Comparison of ENCODE assay signal across 10 mouse cellular contexts in the genomic region with DNA sequence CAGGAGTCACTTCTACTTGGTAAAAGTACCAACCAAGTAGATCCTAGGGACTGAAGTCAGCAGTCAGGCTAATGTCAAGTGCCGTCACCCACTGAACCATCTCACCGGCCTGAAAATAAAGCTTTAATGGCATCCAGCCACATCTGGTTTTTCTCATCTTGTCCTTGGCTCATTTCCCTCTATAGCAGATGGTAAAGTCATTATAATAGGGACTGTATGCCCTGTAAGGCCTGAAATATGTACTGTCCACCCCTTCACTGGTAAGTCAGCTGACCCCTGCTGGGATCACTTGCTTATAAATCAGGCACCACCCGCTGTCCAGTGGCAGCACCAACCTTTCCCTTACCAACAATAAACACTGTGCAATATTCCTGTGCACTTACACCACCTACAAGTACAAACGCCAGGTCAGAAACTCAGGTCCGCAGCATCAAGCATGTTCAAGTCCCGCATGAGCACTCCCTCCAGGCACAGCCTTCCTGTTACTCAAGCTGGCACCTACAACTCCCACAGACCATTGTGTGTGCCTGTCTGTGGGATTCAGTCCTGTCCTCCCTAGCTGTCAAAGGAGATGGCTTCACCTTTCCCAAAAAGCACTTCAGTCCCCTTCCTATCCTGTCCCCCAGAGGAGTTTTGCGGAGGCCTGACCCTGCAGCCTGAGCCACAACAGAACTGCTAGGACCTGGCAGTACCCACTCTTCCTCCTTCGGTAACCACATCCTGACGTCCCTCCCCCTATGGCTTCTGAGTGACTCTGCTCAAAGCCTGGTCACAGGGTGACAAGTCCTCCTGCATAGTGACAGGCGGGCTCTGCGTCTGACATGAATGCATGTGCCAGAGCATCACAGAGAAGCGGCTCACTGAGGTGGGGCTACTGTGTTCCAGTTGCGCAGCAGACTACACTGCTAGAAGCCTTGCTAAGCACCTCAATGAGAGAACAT. TPM values are rescaled to one million over a fixed set of nuclear protein-coding genes. Genes with fewer than 3 reads are reported as not detected.
DNase-seq lines count a peak whose midpoint lies in the region; ATAC-seq and TF ChIP-seq lines count a peak whose summit lies in the region.
"Had no signal": no experiment of that assay in that cellular context is flagged by ENCODE, and none has a peak within 500 bp of the region (broad histone marks: within the 10 kb centered on the region; RNA-seq: fewer than 3 reads in every experiment).

No protein-coding gene starts in this region.

- no peaks in the 10 kb centered on the region for H3K27me3 ChIP-seq in kidney, adult 2 months (replicated peaks; ENCODE audit: control insufficient read depth, insufficient read depth, low read length)
- H3K27me3 ChIP-seq: forebrain, embryonic 15.5 days had no signal

- H3K27ac ChIP-seq in kidney, adult 2 months (ENCODE audit: insufficient read depth, low read depth, low read length), result no peak overlapping the region
- H3K27ac ChIP-seq: forebrain, embryonic 15.5 days had no signal

- intact Hi-C loops in left cerebral cortex, postnatal 4 days (cut with DNase I), result no loop called here

- ATAC-seq in hematopoietic stem cell, adult 5-6 weeks (replicated peaks in 1 of 2; ENCODE audit: insufficient read depth in 1 of 2, low FRiP score in 2 of 2, low TSS enrichment in 1 of 2, low read depth in 1 of 2, poor library complexity in 2 of 2, severe bottlenecking in 2 of 2), result peak; percentile 95 to 99
- peak; percentile 42; the same call in 1 of the 2 replicates for ATAC-seq in megakaryocyte-erythroid progenitor cell, adult 5-6 weeks (replicated peaks; ENCODE audit: low FRiP score, low TSS enrichment, poor library complexity, severe bottlenecking)
- ATAC-seq: forebrain, embryonic 15.5 days had no signal

- TF ChIP-seq POLR2A in kidney, adult 2 months (IDR thresholded peaks at IDR 0.05; ENCODE audit: low read depth, low read length), result no peak

- WGBS in kidney, adult 2 months, result 58% methylated on average over 13 of the region's 13 CpGs

- peak; percentile 10 for DNase-seq in kidney, adult 2 months
- no peak for DNase-seq in kidney, postnatal 10 days
- DNase-seq in CD8-positive naive resting alpha-beta T cell, adult 2 months (ENCODE audit: low read depth in 2 of 2, low spot score in 2 of 2), result peak; percentile 23 to 24
- DNase-seq in layer of hippocampus, postnatal 36 days, result no peak
- DNase-seq in frontal cortex, postnatal 25 days (ENCODE audit: low spot score in 2 of 2), result no peak
- no peak for DNase-seq in left cerebral cortex, postnatal 4 days
- DNase-seq: cerebellum, adult 2 months had no signal

- H3K36me3 ChIP-seq in kidney, adult 2 months (ENCODE audit: control insufficient read depth, insufficient read depth, low read length), result no peaks in the 10 kb centered on the region

- H3K4me1 ChIP-seq in kidney, adult 2 months (ENCODE audit: control insufficient read depth, insufficient read depth, low read length), result no peaks in the 10 kb centered on the region

- H3K4me3 ChIP-seq in kidney, adult 2 months (ENCODE audit: insufficient read depth, low read depth, low read length), result no peak overlapping the region
- H3K4me3 ChIP-seq: forebrain, embryonic 15.5 days had no signal

- TF ChIP-seq CTCF in kidney, adult 2 months (conservative IDR thresholded peaks at IDR 0.05; ENCODE audit: insufficient read depth, insufficient read length, low read depth, low read length), result no peak

RNA-seq across cellular contexts. Expression of a gene that starts 8.9 kb away (rescaled TPM):
- 31.0 and 33.0 TPM in 2 replicates for polyA plus RNA-seq in kidney, adult 2 months (2012; rRNA removed)
- total RNA-seq in hematopoietic stem cell, adult 5-6 weeks (2017), result 134 and 190 TPM in 2 replicates
- 118 and 125 TPM in 2 replicates for total RNA-seq in megakaryocyte-erythroid progenitor cell, adult 5-6 weeks (2014; fragmentation: Nextera tagmentation)
- total RNA-seq in megakaryocyte-erythroid progenitor cell, adult 5-6 weeks (2017), result 85.0 and 96.2 TPM in 2 replicates
- 100 to 1,000 TPM; 146 to 164 TPM for total RNA-seq in layer of hippocampus, postnatal 36 days (2021)
- total RNA-seq in left cerebral cortex, postnatal 4 days (2021), result 100 to 1,000 TPM; 123 to 135 TPM

RNA-seq across cellular contexts. Expression of a gene that starts 23.6 kb away (rescaled TPM):
- polyA plus RNA-seq in kidney, adult 2 months (2012; rRNA removed), result 0.39 and 3.9 TPM in 2 replicates
- total RNA-seq in hematopoietic stem cell, adult 5-6 weeks (2017), result 8.2 and 11.1 TPM in 2 replicates
- total RNA-seq in megakaryocyte-erythroid progenitor cell, adult 5-6 weeks (2014; fragmentation: Nextera tagmentation), result 1.4 TPM in 1 of 2 replicates, not detected in the other
- 0.95 and 3.0 TPM in 2 replicates for total RNA-seq in megakaryocyte-erythroid progenitor cell, adult 5-6 weeks (2017)
- total RNA-seq in layer of hippocampus, postnatal 36 days (2021), result 1 to 10 TPM; 1.1 to 4.2 TPM
- total RNA-seq in left cerebral cortex, postnatal 4 days (2021), result 1 to 10 TPM in 1 of 2 experiments, under 1 TPM in 1; 0.89 to 1.0 TPM

RNA-seq across cellular contexts. Expression of a gene that starts 31.5 kb away (rescaled TPM):
- 2.1 and 2.6 TPM in 2 replicates for polyA plus RNA-seq in kidney, adult 2 months (2012; rRNA removed)
- 7.0 and 7.1 TPM in 2 replicates for total RNA-seq in hematopoietic stem cell, adult 5-6 weeks (2017)
- total RNA-seq in megakaryocyte-erythroid progenitor cell, adult 5-6 weeks (2014; fragmentation: Nextera tagmentation), result 2.1 and 10.2 TPM in 2 replicates
- 2.4 TPM in 1 of 2 replicates, not detected in the other for total RNA-seq in megakaryocyte-erythroid progenitor cell, adult 5-6 weeks (2017)
- 1 to 10 TPM in 1 of 2 experiments, under 1 TPM in 1; 0.70 to 1.3 TPM for total RNA-seq in layer of hippocampus, postnatal 36 days (2021)
- total RNA-seq in left cerebral cortex, postnatal 4 days (2021), result 1 to 10 TPM; 1.8 to 2.0 TPM

RNA-seq across cellular contexts. Expression of a gene that starts 32.1 kb away (rescaled TPM):
- 10.6 and 12.7 TPM in 2 replicates for polyA plus RNA-seq in kidney, adult 2 months (2012; rRNA removed)
- 5.1 and 17.1 TPM in 2 replicates for total RNA-seq in hematopoietic stem cell, adult 5-6 weeks (2017)
- 4.8 and 6.7 TPM in 2 replicates for total RNA-seq in megakaryocyte-erythroid progenitor cell, adult 5-6 weeks (2014; fragmentation: Nextera tagmentation)
- total RNA-seq in megakaryocyte-erythroid progenitor cell, adult 5-6 weeks (2017), result 0.89 and 5.0 TPM in 2 replicates
- 1 to 10 TPM; 4.3 to 5.4 TPM for total RNA-seq in layer of hippocampus, postnatal 36 days (2021)
- 1 to 10 TPM; 5.1 to 8.0 TPM for total RNA-seq in left cerebral cortex, postnatal 4 days (2021)

RNA-seq across cellular contexts. Expression of a gene that starts 39.7 kb away (rescaled TPM):
- 1.3 and 1.4 TPM in 2 replicates for polyA plus RNA-seq in kidney, adult 2 months (2012; rRNA removed)
- total RNA-seq in hematopoietic stem cell, adult 5-6 weeks (2017), result 2.4 and 2.6 TPM in 2 replicates
- 1.6 and 2.8 TPM in 2 replicates for total RNA-seq in megakaryocyte-erythroid progenitor cell, adult 5-6 weeks (2014; fragmentation: Nextera tagmentation)
- total RNA-seq in megakaryocyte-erythroid progenitor cell, adult 5-6 weeks (2017), result 0.23 TPM in 1 of 2 replicates, not detected in the other
- total RNA-seq in layer of hippocampus, postnatal 36 days (2021), result under 1 TPM; 0.38 to 0.65 TPM
- total RNA-seq in left cerebral cortex, postnatal 4 days (2021), result under 1 TPM; 0.50 to 0.77 TPM

Comparison
In these comparisons a context has a peak if more than half of its experiments do, and no peak if none do; other contexts are left out.
1. DNase-seq: peak in kidney, adult 2 months (single experiment) and CD8-positive naive resting alpha-beta T cell, adult 2 months (2 of 2); none in kidney, postnatal 10 days (single experiment), layer of hippocampus, postnatal 36 days (0 of 2), frontal cortex, postnatal 25 days (0 of 2) and left cerebral cortex, postnatal 4 days (single experiment).